Mouse (Mus musculus) forebrain, postnatal 0 days (tissue): Measurements from ENCODE around the gene B3gnt8. TPM values are rescaled to one million over a fixed set of nuclear protein-coding genes. Genes with fewer than 3 reads are reported as not detected.

Experiments used
- ATAC-seq: fragments of 200-750 bp; cut with Nextera tagmentation; 2 replicates; pipeline ENCODE4 v1.8.0; 2017; ENCODE audit warnings: mild to moderate bottlenecking, moderate library complexity
- DNase-seq: peaks from one replicate; pipeline ENCODE4 v3.0.0-alpha.2; 2015
- H3K27ac ChIP-seq: fragments of 300-500 bp; sonication (generic); 2 replicates; pipeline ENCODE4 v1.5.1; 2014; ENCODE audit warnings: low read depth, mild to moderate bottlenecking, antibody characterized with exemption, low read length, moderate library complexity, mixed read lengths
- H3K27me3 ChIP-seq: fragments of 300-500 bp; sonication (generic); 2 replicates; pipeline ENCODE4 v1.6.1; 2014; ENCODE audit warnings: mild to moderate bottlenecking, low read length, mixed read lengths; ENCODE audit not compliant: insufficient read depth
- H3K36me3 ChIP-seq: fragments of 300-500 bp; sonication (generic); 2 replicates; pipeline ENCODE4 v1.6.1; 2014; ENCODE audit warnings: mild to moderate bottlenecking, moderate library complexity; ENCODE audit not compliant: insufficient read depth
- H3K4me1 ChIP-seq: fragments of 300-500 bp; sonication (generic); 2 replicates; pipeline ENCODE4 v1.6.1; 2014; ENCODE audit warnings: antibody characterized with exemption; ENCODE audit not compliant: insufficient read depth
- H3K4me2 ChIP-seq: fragments of 300-500 bp; sonication (generic); 2 replicates; pipeline ENCODE4 v1.6.1; 2014; ENCODE audit warnings: low read depth, mild to moderate bottlenecking, moderate library complexity
- H3K4me3 ChIP-seq: fragments of 300-500 bp; sonication (generic); 2 replicates; pipeline ENCODE4 v1.5.1; 2014; ENCODE audit warnings: low read depth, low read length, mixed read lengths
- H3K9ac ChIP-seq: fragments of 300-500 bp; sonication (generic); 2 replicates; pipeline ENCODE4 v1.6.1; 2014; ENCODE audit warnings: mild to moderate bottlenecking
- H3K9me3 ChIP-seq: fragments of 300-500 bp; sonication (generic); 2 replicates; pipeline ENCODE4 v1.6.1; 2016; ENCODE audit warnings: low read length
- CTCF ChIP-seq: sonication (generic); IDR thresholded peaks from 2 replicates; pipeline ENCODE4 v1.5.1; 2016; ENCODE audit warnings: antibody characterized with exemption, control low read depth, low read depth
- WGBS: fragments of 180-500 bp; shearing (Covaris S2); extraction: QIAGEN DNeasy Blood & Tissue Kit; methylation state at CpG from one replicate; pipeline ENCODE4 v1.1.7; 2014; 5-methylcytosine and 5-hydroxymethylcytosine counted together
- polyA plus RNA-seq: library from polyadenylated mRNA; unstranded; fragments of >200 nt; fragmentation: Nextera tagmentation; extraction: Ambion mirVana; gene quantifications from 2 replicates; pipeline ENCODE4 v1.2.1, GENCODE M21; 2015
- total RNA-seq: library from RNA; depleted of rRNA; stranded (reverse); fragments of >200 nt; gene quantifications from 2 replicates; pipeline ENCODE4 v1.2.3, GENCODE M21; 2014

Gene B3gnt8
- total and polyA plus RNA-seq, 2 experiments from 2014 or later = 0.95 to 1.3 TPM

DNA sequence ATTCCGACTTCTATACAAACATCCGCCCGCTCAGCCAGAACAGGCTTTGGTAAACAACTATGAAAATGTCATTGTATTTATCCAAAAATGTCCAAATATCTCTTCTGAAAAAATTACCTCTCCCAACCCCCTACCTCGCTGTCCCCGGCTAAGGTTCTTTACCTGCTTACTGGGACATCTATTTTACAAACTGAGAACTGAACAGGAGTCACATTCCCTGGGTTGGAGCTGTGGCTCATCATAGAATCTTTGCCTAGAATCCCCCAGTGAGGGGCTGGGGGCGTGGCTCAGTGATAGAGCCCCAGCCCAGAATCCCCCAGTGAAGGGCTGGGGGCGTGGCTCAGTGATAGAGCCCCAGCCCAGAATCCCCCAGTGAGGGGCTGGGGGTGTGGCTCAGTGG, 15.0 kb upstream of the B3gnt8 start:
- DNase-seq = no peak
- H3K27ac ChIP-seq = no peak overlapping the region
- TF ChIP-seq CTCF = no peak
- no peaks in the 10 kb centered on the region for H3K9me3 ChIP-seq
- no peak overlapping the region for H3K9ac ChIP-seq
- H3K27me3 ChIP-seq = no peaks in the 10 kb centered on the region
- 41% methylated on average over 7 of the region's 7 CpGs for WGBS
- no peak for ATAC-seq
- H3K36me3 ChIP-seq = no peaks in the 10 kb centered on the region
- no peak overlapping the region for H3K4me3 ChIP-seq
- no peak overlapping the region for H3K4me2 ChIP-seq
- no peaks in the 10 kb centered on the region for H3K4me1 ChIP-seq

DNA sequence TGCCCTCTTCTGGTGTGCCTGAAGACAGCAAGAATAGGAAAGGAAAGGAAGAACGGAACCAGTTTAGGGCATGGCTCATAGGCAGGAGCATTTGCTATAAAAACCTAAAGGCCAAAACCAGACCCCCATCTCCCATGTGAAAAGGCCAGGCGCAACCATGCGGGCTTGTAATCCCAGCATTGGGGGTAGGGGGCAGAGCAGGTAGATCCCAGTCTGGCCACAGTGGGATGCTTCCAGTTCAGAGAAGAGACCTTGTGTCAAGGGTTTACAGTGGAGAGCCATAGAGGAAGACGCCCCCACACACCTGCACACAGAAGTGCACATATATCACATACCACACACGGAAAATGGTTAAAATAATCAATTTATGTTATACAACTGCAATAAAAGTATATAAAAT, 12.4 kb upstream of the B3gnt8 start:
- ATAC-seq (no peak), DNase-seq (no peak)
- no peaks in the 10 kb centered on the region for H3K4me1 ChIP-seq
- no peak for TF ChIP-seq CTCF
- H3K27ac ChIP-seq = no peak overlapping the region
- H3K27me3 ChIP-seq = no peaks in the 10 kb centered on the region
- H3K36me3 ChIP-seq = no peaks in the 10 kb centered on the region
- whole genome bisulfite sequencing = 94% methylated on average over 5 of the region's 5 CpGs
- H3K4me3 ChIP-seq = no peak overlapping the region
- no peak overlapping the region for H3K4me2 ChIP-seq
- H3K9me3 ChIP-seq = no peaks in the 10 kb centered on the region
- no peak overlapping the region for H3K9ac ChIP-seq

- Histone ChIP-seq H3K4me2 (no peak overlapping the region), H3K27me3 (no peaks in the 10 kb centered on the region), H3K4me1 (no peaks in the 10 kb centered on the region), H3K9ac (no peak overlapping the region), H3K27ac (no peak overlapping the region), H3K9me3 (no peaks in the 10 kb centered on the region), H3K4me3 (no peak overlapping the region), H3K36me3 (no peaks in the 10 kb centered on the region)
- ATAC-seq = no peak
- no peak for TF ChIP-seq CTCF
- DNase-seq = no peak
- WGBS = 72% methylated on average over 21 of the region's 21 CpGs
Measured at GRCm38 (mm10) chr7:25614831-25615705, 11.4 kb upstream of the B3gnt8 start.

- no peak for TF ChIP-seq CTCF
- Histone ChIP-seq H3K9me3 (no peaks in the 10 kb centered on the region), H3K9ac (no peak within 1 kb of the TSS), H3K4me3 (no peak within 1 kb of the TSS), H3K36me3 (no peaks in the 10 kb centered on the region), H3K4me1 (no peaks in the 10 kb centered on the region), H3K4me2 (no peak within 1 kb of the TSS), H3K27ac (no peak within 1 kb of the TSS), H3K27me3 (no peaks in the 10 kb centered on the region)
- 80% methylated on average over 5 of the region's 5 CpGs for WGBS
- no peak for DNase-seq
- ATAC-seq = no peak
Measured at GRCm38 (mm10) chr7:25615706-25616011, 10.8 kb upstream of the B3gnt8 start, which contains the start of gene Erich4. Gene Erich4 (minus strand): TSS chr7:25615892.

- 83% methylated on average over 10 of the region's 10 CpGs for WGBS
- H3K27ac ChIP-seq = no peak overlapping the region
- H3K36me3 ChIP-seq = peaks cover 10% of the 10 kb centered on the region; the same call in 1 of the 2 replicates
- H3K4me1 ChIP-seq = no peaks in the 10 kb centered on the region
- ATAC-seq (no peak), DNase-seq (no peak)
- H3K4me2 ChIP-seq = no peak overlapping the region
- H3K9me3 ChIP-seq = no peaks in the 10 kb centered on the region
- no peak for TF ChIP-seq CTCF
- no peak overlapping the region for H3K9ac ChIP-seq
- no peak overlapping the region for H3K4me3 ChIP-seq
- no peaks in the 10 kb centered on the region for H3K27me3 ChIP-seq
Measured at GRCm38 (mm10) chr7:25617376-25618160, 8.9 kb upstream of the B3gnt8 start.

DNA sequence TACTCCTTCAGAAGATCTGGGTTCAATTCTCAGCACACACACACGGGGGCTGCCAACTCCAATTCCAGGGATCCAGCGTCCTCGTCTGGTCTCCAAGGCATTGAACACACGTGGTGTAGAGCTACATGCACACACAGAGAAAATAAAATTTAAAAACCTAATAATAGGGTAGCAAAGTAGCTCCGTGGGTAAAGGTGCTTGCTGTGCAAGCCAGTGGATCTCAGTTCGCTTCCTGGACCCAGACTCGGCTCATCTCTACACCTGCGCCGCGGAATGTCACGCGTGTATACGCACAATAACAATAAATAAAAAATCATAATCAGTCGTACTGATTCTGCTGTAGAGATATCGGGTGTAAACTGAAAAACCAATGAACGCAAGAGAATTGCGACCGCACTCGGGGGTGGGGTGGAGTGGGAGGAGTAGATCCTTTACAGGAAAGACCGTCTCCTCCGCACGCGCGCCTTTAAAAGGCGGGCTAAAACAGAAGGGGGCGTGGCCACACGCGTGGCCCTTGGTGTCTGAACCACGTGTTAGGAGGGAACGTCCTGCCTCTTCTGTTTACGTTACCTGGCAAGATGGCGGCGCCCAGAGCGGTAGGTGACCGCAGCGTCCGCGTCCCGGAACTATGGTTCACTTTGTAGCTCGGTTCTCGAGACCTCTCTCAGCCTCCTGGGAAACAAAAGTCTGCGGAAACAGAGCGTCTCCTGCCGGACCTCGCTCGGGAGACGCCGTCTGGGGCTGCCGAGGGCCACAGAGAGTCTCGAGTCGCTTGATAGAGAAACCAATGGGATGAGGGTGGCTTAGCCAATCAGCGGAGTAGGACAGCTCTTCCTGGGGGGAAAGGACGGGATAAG, 7.4 kb upstream of the B3gnt8 start, which contains the start of gene Dmac2:
Gene Dmac2, plus strand, starts transcription at position 550 of the 857 bp plus-strand sequence.
- ATAC-seq (peak; percentile 97), DNase-seq (peak; percentile 95)
- TF ChIP-seq CTCF = no peak
- Histone ChIP-seq H3K4me2 (peak within 1 kb of the TSS; percentile 57), H3K36me3 (peaks cover 17% of the 10 kb centered on the region; the same call in 1 of the 2 replicates), H3K9me3 (no peaks in the 10 kb centered on the region), H3K4me3 (peak within 1 kb of the TSS; percentile 57), H3K4me1 (no peaks in the 10 kb centered on the region), H3K27me3 (no peaks in the 10 kb centered on the region), H3K9ac (peak within 1 kb of the TSS; percentile 48), H3K27ac (0 out of 2 replicates have a peak within 1 kb of the TSS, but pooled peaks have one; percentile 9)
- 2% methylated on average over 53 of the region's 53 CpGs for WGBS
